Mouse (Mus musculus) E14TG2a.4 (cell line): ENCODE data around the gene Slc39a11.

Experiments
- H3K27me3 ChIP-seq: 2 replicates; pipeline ENCODE4 v1.6.1; 2014; ENCODE audit warnings: low read length, control low read depth; ENCODE audit not compliant: insufficient read depth
- H3K36me3 ChIP-seq: 2 replicates; pipeline ENCODE4 v1.6.1; 2014; ENCODE audit warnings: low read length, control low read depth; ENCODE audit not compliant: insufficient read depth
- H3K4me1 ChIP-seq: replicated peaks from 2 replicates; pipeline ENCODE4 v1.6.1; 2014; ENCODE audit warnings: low read depth, low read length, control low read depth
- H3K4me3 ChIP-seq: replicated peaks from 2 replicates; pipeline ENCODE4 v1.5.1; 2014; ENCODE audit warnings: mild to moderate bottlenecking, low read length
- H3K9me3 ChIP-seq: 2 replicates; pipeline ENCODE4 v1.6.1; 2014; ENCODE audit warnings: low read length, control low read depth
- CTCF ChIP-seq: conservative IDR thresholded peaks from 2 replicates; pipeline ENCODE4 v1.5.1; 2014; ENCODE audit warnings: low read length
- NANOG ChIP-seq: IDR thresholded peaks from 2 replicates; pipeline ENCODE4 v1.6.1; 2014; ENCODE audit warnings: borderline replicate concordance, low read length, mixed read lengths
- POU5F1 ChIP-seq: IDR thresholded peaks from 2 replicates; pipeline ENCODE4 v1.6.1; 2014; ENCODE audit warnings: low read length, borderline replicate concordance

Gene Slc39a11

DNA sequence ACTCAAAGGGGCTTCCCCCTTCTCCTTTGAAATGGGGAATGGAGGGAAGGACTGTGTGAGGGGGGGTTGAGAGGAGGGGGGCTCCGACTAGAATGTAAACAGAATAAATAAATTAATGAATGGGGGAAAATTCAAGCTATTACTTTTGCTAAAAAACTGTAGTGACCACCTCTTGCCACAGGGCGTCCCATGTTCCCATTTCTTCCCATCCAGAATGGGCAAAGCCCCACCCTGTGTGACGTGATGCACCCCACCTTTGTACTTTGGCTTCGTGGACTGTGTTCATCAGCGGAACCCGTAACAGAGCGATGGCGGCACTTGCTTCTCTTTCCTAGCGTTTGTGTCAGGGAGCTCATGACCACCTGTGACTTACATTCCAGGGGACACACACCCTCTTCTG is 273.8 kb downstream of the Slc39a11 start:
- TF ChIP-seq CTCF (peak; percentile 16), NANOG (no peak), POU5F1 (no peak)
- H3K4me3 ChIP-seq: no peak overlapping the region
- 0 out of 2 replicates have a peak, but pooled peaks cover 2% of the 10 kb centered on the region for H3K27me3 ChIP-seq
- no peaks in the 10 kb centered on the region for H3K36me3 ChIP-seq
- H3K4me1 ChIP-seq: no peaks in the 10 kb centered on the region; the same call in 1 of the 2 replicates
- peaks cover 6% of the 10 kb centered on the region; the same call in 1 of the 2 replicates for H3K9me3 ChIP-seq

DNA sequence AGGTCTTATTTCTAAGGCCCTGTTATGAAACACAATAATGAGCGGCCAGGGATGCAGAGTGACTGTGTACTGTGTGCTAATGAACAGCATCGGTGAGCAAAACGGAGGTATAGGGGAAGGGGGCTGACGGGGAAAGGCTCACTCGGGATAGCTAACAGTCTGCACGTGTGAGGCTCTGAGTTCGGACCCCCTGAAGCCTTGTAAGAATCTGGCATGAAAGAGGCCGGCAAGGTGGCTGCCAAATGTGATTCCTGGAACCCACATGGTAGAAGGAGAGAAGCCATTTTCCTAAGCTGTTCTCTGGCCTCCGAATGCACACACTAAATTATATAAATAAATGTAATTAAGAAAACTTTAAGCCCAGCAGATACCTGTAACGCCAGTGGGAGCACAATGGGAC is 276.0 kb downstream of the Slc39a11 start:
- H3K9me3 ChIP-seq: peaks cover 6% of the 10 kb centered on the region; the same call in 1 of the 2 replicates
- no peak overlapping the region for H3K4me3 ChIP-seq
- TF ChIP-seq POU5F1 (no peak), CTCF (no peak), NANOG (no peak)
- H3K36me3 ChIP-seq: 0 out of 2 replicates have a peak, but pooled peaks cover 3% of the 10 kb centered on the region
- no peaks in the 10 kb centered on the region for H3K27me3 ChIP-seq
- H3K4me1 ChIP-seq: no peaks in the 10 kb centered on the region

GRCm38 (mm10) chr11:113373331-113373730 is 276.5 kb downstream of the Slc39a11 start:
- Histone ChIP-seq H3K4me1 (no peaks in the 10 kb centered on the region), H3K36me3 (0 out of 2 replicates have a peak, but pooled peaks cover 3% of the 10 kb centered on the region), H3K9me3 (peaks cover 6% of the 10 kb centered on the region; the same call in 1 of the 2 replicates), H3K4me3 (no peak overlapping the region), H3K27me3 (no peaks in the 10 kb centered on the region)
- no peak for TF ChIP-seq CTCF
- TF ChIP-seq POU5F1: no peak
- TF ChIP-seq NANOG: no peak

DNA sequence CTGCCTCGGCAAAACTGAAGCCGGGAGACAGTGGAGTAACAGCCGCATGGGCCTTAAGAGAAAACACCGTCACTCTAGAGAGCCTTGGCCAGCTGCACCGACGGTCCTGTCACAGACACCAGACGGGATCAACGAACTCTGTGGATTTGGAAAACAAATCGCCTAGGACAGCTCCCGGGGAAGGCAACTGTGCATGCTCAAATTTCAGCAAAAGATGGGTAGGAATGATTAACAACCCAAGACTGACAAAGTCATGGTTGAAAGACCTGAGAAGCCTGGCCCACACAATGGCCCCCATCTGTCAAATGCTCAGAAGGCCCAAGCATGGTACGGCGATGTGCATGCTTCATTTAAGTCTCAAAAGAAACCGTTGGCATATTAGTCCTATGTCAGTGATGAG is 281.8 kb downstream of the Slc39a11 start:
- Histone ChIP-seq H3K27me3 (no peaks in the 10 kb centered on the region), H3K4me1 (peaks cover 5% of the 10 kb centered on the region; the same call in 1 of the 2 replicates), H3K4me3 (no peak overlapping the region), H3K36me3 (0 out of 2 replicates have a peak, but pooled peaks cover 3% of the 10 kb centered on the region), H3K9me3 (no peaks in the 10 kb centered on the region)
- no peak for TF ChIP-seq POU5F1
- no peak for TF ChIP-seq NANOG
- TF ChIP-seq CTCF: no peak

- Histone ChIP-seq H3K36me3 (0 out of 2 replicates have a peak, but pooled peaks cover 3% of the 10 kb centered on the region), H3K27me3 (no peaks in the 10 kb centered on the region), H3K4me1 (peaks cover 5% of the 10 kb centered on the region; the same call in 1 of the 2 replicates), H3K9me3 (no peaks in the 10 kb centered on the region), H3K4me3 (no peak overlapping the region)
- TF ChIP-seq POU5F1 (no peak), CTCF (no peak), NANOG (no peak)
Measured at GRCm38 (mm10) chr11:113366257-113367030, 283.4 kb downstream of the Slc39a11 start.

- Histone ChIP-seq H3K4me1 (peaks cover 5% of the 10 kb centered on the region; the same call in 1 of the 2 replicates), H3K4me3 (no peak overlapping the region), H3K27me3 (no peaks in the 10 kb centered on the region), H3K36me3 (no peaks in the 10 kb centered on the region), H3K9me3 (peaks cover 4% of the 10 kb centered on the region)
- no peak for TF ChIP-seq NANOG
- no peak for TF ChIP-seq POU5F1
- no peak for TF ChIP-seq CTCF
Measured at GRCm38 (mm10) chr11:113363739-113364138, 286.1 kb downstream of the Slc39a11 start.

GRCm38 (mm10) chr11:113362617-113363016 is 287.3 kb downstream of the Slc39a11 start:
- Histone ChIP-seq H3K4me1 (peaks cover 5% of the 10 kb centered on the region; the same call in 1 of the 2 replicates), H3K36me3 (no peaks in the 10 kb centered on the region), H3K27me3 (no peaks in the 10 kb centered on the region), H3K9me3 (peaks cover 4% of the 10 kb centered on the region), H3K4me3 (no peak overlapping the region)
- no peak for TF ChIP-seq POU5F1
- TF ChIP-seq NANOG: no peak
- no peak for TF ChIP-seq CTCF

- TF ChIP-seq CTCF (no peak), NANOG (no peak)
- no peaks in the 10 kb centered on the region for H3K36me3 ChIP-seq
- no peaks in the 10 kb centered on the region for H3K27me3 ChIP-seq
- H3K4me3 ChIP-seq: no peak overlapping the region
- H3K4me1 ChIP-seq: peaks cover 11% of the 10 kb centered on the region
- H3K9me3 ChIP-seq: peaks cover 4% of the 10 kb centered on the region
Measured at GRCm38 (mm10) chr11:113360049-113360835, 289.6 kb downstream of the Slc39a11 start.
